Mouse (Mus musculus) myocyte (in vitro differentiated cells): ENCODE measurements around the gene Ms4a15. TPM values are rescaled to one million over a fixed set of nuclear protein-coding genes. Genes with fewer than 3 reads are reported as not detected.
A peak's percentile ranks its signal among the peaks of the same experiment; 100 is the strongest.

Experiments used
- H3K27me3 ChIP-seq: one replicate; pipeline ENCODE4 v1.6.1; 2011; ENCODE audit not compliant: control insufficient read depth, insufficient read depth, insufficient read length
- H3K36me3 ChIP-seq: one replicate; pipeline ENCODE4 v1.6.1; 2011; ENCODE audit not compliant: control insufficient read depth, insufficient read depth
- H3K4me2 ChIP-seq: one replicate; pipeline ENCODE4 v1.6.1; 2011; ENCODE audit warnings: low read depth, control low read depth
- H3K4me3 ChIP-seq: one replicate; pipeline ENCODE4 v1.5.1; 2011; ENCODE audit warnings: mild to moderate bottlenecking, control low read depth, moderate library complexity
- H3K79me2 ChIP-seq: one replicate; pipeline ENCODE4 v1.6.1; 2011; ENCODE audit not compliant: control insufficient read depth, insufficient read depth
- H3ac ChIP-seq: one replicate; pipeline ENCODE4 v1.6.1; 2011; ENCODE audit not compliant: control insufficient read depth, insufficient read length
- CEBPB ChIP-seq: IDR thresholded peaks from 2 replicates; pipeline ENCODE4 v1.6.1; 2011; ENCODE audit warnings: mild to moderate bottlenecking, moderate library complexity; ENCODE audit not compliant: poor library complexity, insufficient read depth, severe bottlenecking
- E2F4 ChIP-seq: IDR thresholded peaks from one replicate; pipeline ENCODE4 v1.6.1; 2011; ENCODE audit warnings: mild to moderate bottlenecking, control low read depth, moderate library complexity; ENCODE audit not compliant: insufficient read depth
- MAX ChIP-seq: IDR thresholded peaks from one replicate; pipeline ENCODE4 v1.6.1; 2011; ENCODE audit warnings: low read depth, mild to moderate bottlenecking, control low read depth
- MYOD1 ChIP-seq, 3 experiments: IDR thresholded peaks; one replicate each; pipeline ENCODE4 v1.6.1; 2011; ENCODE audit warnings: control low read depth in 2 of 3, low read depth in 2 of 3, mild to moderate bottlenecking in 2 of 3, moderate library complexity in 1 of 3; ENCODE audit not compliant: insufficient read length in 2 of 3, control insufficient read depth in 1 of 3
- MYOG ChIP-seq, 3 experiments: IDR thresholded peaks; one replicate each; pipeline ENCODE4 v1.6.1; 2011; ENCODE audit warnings: control low read depth in 2 of 3, low read depth in 2 of 3, mild to moderate bottlenecking in 2 of 3; ENCODE audit not compliant: insufficient read length in 2 of 3, control insufficient read depth in 1 of 3, insufficient read depth in 1 of 3
- POLR2A ChIP-seq: IDR thresholded peaks from one replicate; pipeline ENCODE4 v1.6.1; 2011; ENCODE audit warnings: low read depth, mild to moderate bottlenecking, control low read depth, moderate library complexity; ENCODE audit not compliant: insufficient read length
- POLR2AphosphoS2 ChIP-seq: IDR thresholded peaks from one replicate; pipeline ENCODE4 v1.6.1; 2011; ENCODE audit warnings: low read depth, control low read depth; ENCODE audit not compliant: insufficient read length
- REST ChIP-seq: IDR thresholded peaks from one replicate; pipeline ENCODE4 v1.6.1; 2011; ENCODE audit warnings: mild to moderate bottlenecking, control low read depth, moderate library complexity; ENCODE audit not compliant: insufficient read depth, insufficient read length
- SRF ChIP-seq: IDR thresholded peaks from one replicate; pipeline ENCODE4 v1.6.1; 2011; ENCODE audit warnings: low read depth; ENCODE audit not compliant: control insufficient read depth, insufficient read length
- TCF12 ChIP-seq: IDR thresholded peaks from one replicate; pipeline ENCODE4 v1.6.1; 2011; ENCODE audit warnings: mild to moderate bottlenecking, control low read depth; ENCODE audit not compliant: poor library complexity, insufficient read depth, severe bottlenecking
- TCF3 ChIP-seq: IDR thresholded peaks from one replicate; pipeline ENCODE4 v1.6.1; 2011; ENCODE audit warnings: low read depth, control low read depth; ENCODE audit not compliant: insufficient read length
- USF1 ChIP-seq: IDR thresholded peaks from one replicate; pipeline ENCODE4 v1.6.1; 2011; ENCODE audit warnings: low read depth, mild to moderate bottlenecking, control low read depth, moderate library complexity
- polyA plus RNA-seq: library from polyadenylated mRNA; unstranded; fragments of >200 nt; fragmentation: generic; extraction: Trizol; gene quantifications from one replicate; pipeline ENCODE4 v1.2.1, GENCODE M21; 2012; ENCODE audit warnings: missing spikeins

Ms4a15 gene
- polyA plus RNA-seq, 1 experiment = not detected

DNA sequence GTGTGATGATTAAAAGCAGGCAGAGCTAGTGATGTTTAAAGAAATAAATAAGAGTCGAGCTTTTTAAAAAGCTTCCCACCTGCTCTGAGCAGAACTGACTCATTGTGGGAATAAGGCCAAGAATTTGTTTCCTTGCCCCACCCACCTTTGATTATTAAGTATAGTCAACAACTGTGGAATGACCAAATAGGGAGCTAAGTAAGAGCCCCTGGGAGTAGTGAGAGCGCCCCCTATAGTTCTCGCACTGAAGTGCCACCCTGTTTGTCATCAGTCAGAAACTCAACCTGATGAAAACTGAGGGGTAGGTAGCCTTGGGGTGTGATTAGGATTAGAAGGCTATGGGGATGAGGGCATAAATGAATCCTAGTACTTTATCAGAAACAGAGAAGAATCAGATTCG, 16.7 kb downstream of the Ms4a15 start:
- Histone ChIP-seq H3ac (no peak overlapping the region), H3K27me3 (no peaks in the 10 kb centered on the region), H3K4me2 (no peak overlapping the region), H3K36me3 (no peaks in the 10 kb centered on the region), H3K79me2 (no peaks in the 10 kb centered on the region), H3K4me3 (no peak overlapping the region)
- no peak for TF ChIP-seq CEBPB
- TF ChIP-seq MYOD1 (IDR thresholded peaks at IDR 0.05; ENCODE audit: control insufficient read depth in 1 of 3, insufficient read length in 2 of 3, low read depth in 2 of 3) = peak in 1 of 3 experiments; percentile 9
- TF ChIP-seq TCF3 = no peak
- peak; percentile 87 for TF ChIP-seq SRF

- TF ChIP-seq MYOD1 (IDR thresholded peaks at IDR 0.05; ENCODE audit: control insufficient read depth in 1 of 3, insufficient read length in 2 of 3, low read depth in 2 of 3) (no peak), USF1 (peak; percentile 70)
- H3K36me3 ChIP-seq = no peaks in the 10 kb centered on the region
These were observed 17.9 kb downstream of the Ms4a15 start for GRCm38 (mm10) chr19:10975187-10975586.

GRCm38 (mm10) chr19:10974238-10974865, 18.7 kb downstream of the Ms4a15 start, which contains the start of gene Ms4a10:
Gene Ms4a10 (minus strand): TSS chr19:10974670.
- Histone ChIP-seq H3K4me2 (peak within 1 kb of the TSS; percentile 54), H3K4me3 (no peak within 1 kb of the TSS), H3K79me2 (no peaks in the 10 kb centered on the region), H3K27me3 (no peaks in the 10 kb centered on the region), H3ac (no peak within 1 kb of the TSS), H3K36me3 (no peaks in the 10 kb centered on the region)
- TF ChIP-seq MYOD1 (IDR thresholded peaks at IDR 0.05; ENCODE audit: control insufficient read depth in 1 of 3, insufficient read length in 2 of 3, low read depth in 2 of 3) (peak; percentile 20 to 84 (median 69)), MAX (no peak), TCF3 (peak; percentile 42), POLR2A (no peak), CEBPB (no peak), POLR2AphosphoS2 (no peak), TCF12 (peak; percentile 70), SRF (peak; percentile 7), MYOG (IDR thresholded peaks at IDR 0.05; ENCODE audit: control insufficient read depth in 1 of 3, insufficient read depth in 1 of 3, insufficient read length in 2 of 3, low read depth in 2 of 3) (peak; percentile 47 to 91 (median 76)), USF1 (no peak), REST (no peak), E2F4 (no peak)

More at GRCm38 (mm10) chr19:10975187-10975586, 17.9 kb downstream of the Ms4a15 start:
- H3K4me2 ChIP-seq = peak overlapping the region; percentile 54
- no peak overlapping the region for H3ac ChIP-seq
- no peaks in the 10 kb centered on the region for H3K79me2 ChIP-seq
- H3K4me3 ChIP-seq = no peak overlapping the region
- H3K27me3 ChIP-seq = no peaks in the 10 kb centered on the region

GRCm38 (mm10) chr19:10973187-10973586, 19.9 kb downstream of the Ms4a15 start:
- Histone ChIP-seq H3K27me3 (peaks cover 5% of the 10 kb centered on the region), H3K79me2 (no peaks in the 10 kb centered on the region), H3ac (no peak overlapping the region), H3K36me3 (no peaks in the 10 kb centered on the region), H3K4me2 (no peak overlapping the region), H3K4me3 (no peak overlapping the region)
- no peak for TF ChIP-seq CEBPB
- no peak for TF ChIP-seq POLR2AphosphoS2
- TF ChIP-seq TCF3 = no peak
- no peak for TF ChIP-seq MYOD1 (IDR thresholded peaks at IDR 0.05; ENCODE audit: control insufficient read depth in 1 of 3, insufficient read length in 2 of 3, low read depth in 2 of 3)
- no peak for TF ChIP-seq MYOG (IDR thresholded peaks at IDR 0.05; ENCODE audit: control insufficient read depth in 1 of 3, insufficient read depth in 1 of 3, insufficient read length in 2 of 3, low read depth in 2 of 3)
- TF ChIP-seq TCF12 = no peak
- no peak for TF ChIP-seq MAX
- TF ChIP-seq POLR2A = no peak
- TF ChIP-seq SRF = no peak
- TF ChIP-seq REST = no peak

- no peak overlapping the region for H3ac ChIP-seq
- no peaks in the 10 kb centered on the region for H3K79me2 ChIP-seq
- TF ChIP-seq CEBPB = no peak
- no peak overlapping the region for H3K4me3 ChIP-seq
- H3K36me3 ChIP-seq = no peaks in the 10 kb centered on the region
- no peak overlapping the region for H3K4me2 ChIP-seq
- peaks cover 8% of the 10 kb centered on the region for H3K27me3 ChIP-seq
These were observed 20.4 kb downstream of the Ms4a15 start for GRCm38 (mm10) chr19:10972660-10973059.
